Mouse (Mus musculus) adipocyte (in vitro differentiated cells): Measurements from ENCODE around the gene Paqr6.

Experiments used
- DNase-seq: peaks from one replicate; pipeline ENCODE4 v3.0.0-alpha.2; 2016; ENCODE audit warnings: low spot score

Gene Paqr6

GRCm38 (mm10) chr3:88411681-88412080 lies 47.3 kb downstream of the Paqr6 start:
- DNase-seq = no peak

- no peak for DNase-seq
Observed at GRCm38 (mm10) chr3:88412636-88413035, 48.3 kb downstream of the Paqr6 start.

- DNase-seq = no peak
Observed at GRCm38 (mm10) chr3:88415668-88416067, 51.3 kb downstream of the Paqr6 start.

GRCm38 (mm10) chr3:88418016-88418415 lies 53.6 kb downstream of the Paqr6 start:
- DNase-seq = peak; percentile 89
